Mouse (Mus musculus) stomach, embryonic 16.5 days (tissue): ENCODE measurements at regions not wholly inside any gene's neighbourhood (a gene's known extent, or its start where the extent isn't known, plus 50 kb on each side); places are given as distances from the start of the nearest gene placed in this dataset.

Experiments used
- ATAC-seq: fragments of 200-750 bp; cut with Nextera tagmentation; 2 replicates; pipeline ENCODE4 v1.8.0; 2017; ENCODE audit warnings: moderate number of reproducible peaks, moderate TSS enrichment; ENCODE audit not compliant: insufficient read depth, low FRiP score
- H3K27ac ChIP-seq: fragments of 300-500 bp; sonication (generic); 2 replicates; pipeline ENCODE4 v1.5.1; 2014; ENCODE audit warnings: low read length
- H3K27me3 ChIP-seq: fragments of 300-500 bp; sonication (generic); 2 replicates; pipeline ENCODE4 v1.6.1; 2014; ENCODE audit warnings: low read length, control low read depth, mixed read lengths; ENCODE audit not compliant: control insufficient read depth, insufficient read depth
- H3K36me3 ChIP-seq: fragments of 300-500 bp; sonication (generic); 2 replicates; pipeline ENCODE4 v1.6.1; 2014; ENCODE audit warnings: low read length; ENCODE audit not compliant: control insufficient read depth, insufficient read depth
- H3K4me1 ChIP-seq: fragments of 300-500 bp; sonication (generic); 2 replicates; pipeline ENCODE4 v1.6.1; 2014; ENCODE audit warnings: low read length, control low read depth, mixed read lengths; ENCODE audit not compliant: control insufficient read depth, insufficient read depth
- H3K4me2 ChIP-seq: fragments of 300-500 bp; sonication (generic); 2 replicates; pipeline ENCODE4 v1.6.1; 2014; ENCODE audit warnings: low read depth, low read length, mixed read lengths
- H3K4me3 ChIP-seq: fragments of 300-500 bp; sonication (generic); replicated peaks from 2 replicates; pipeline ENCODE4 v1.5.1; 2014; ENCODE audit warnings: mild to moderate bottlenecking, low read length
- H3K9ac ChIP-seq: fragments of 300-500 bp; sonication (generic); 2 replicates; pipeline ENCODE4 v1.6.1; 2014; ENCODE audit warnings: low read length
- H3K9me3 ChIP-seq: fragments of 300-500 bp; sonication (generic); replicated peaks from 2 replicates; pipeline ENCODE4 v1.6.1; 2016; ENCODE audit warnings: low read length, control low read depth; ENCODE audit not compliant: control insufficient read depth
- WGBS: fragments of 180-500 bp; shearing (Covaris S2); extraction: QIAGEN DNeasy Blood & Tissue Kit; methylation state at CpG from one replicate; pipeline ENCODE4 v1.1.7; 2014; 5-methylcytosine and 5-hydroxymethylcytosine counted together

- Histone ChIP-seq H3K36me3 (no peaks in the 10 kb centered on the region), H3K4me2 (no peak overlapping the region), H3K9ac (no peak overlapping the region), H3K4me3 (no peak overlapping the region), H3K27me3 (no peaks in the 10 kb centered on the region), H3K4me1 (no peaks in the 10 kb centered on the region), H3K9me3 (no peaks in the 10 kb centered on the region), H3K27ac (no peak overlapping the region)
- 71% methylated on average over 6 of the region's 6 CpGs for WGBS
- ATAC-seq, result no peak
Measured at GRCm38 (mm10) chr7:136754821-136755220, 139.6 kb upstream of the Mgmt start.

GRCm38 (mm10) chr7:136765026-136765425, 129.4 kb upstream of the Mgmt start:
- Histone ChIP-seq H3K4me3 (no peak overlapping the region), H3K4me2 (no peak overlapping the region), H3K4me1 (no peaks in the 10 kb centered on the region; the same call in 1 of the 2 replicates), H3K9ac (no peak overlapping the region), H3K36me3 (no peaks in the 10 kb centered on the region), H3K9me3 (no peaks in the 10 kb centered on the region), H3K27ac (no peak overlapping the region), H3K27me3 (no peaks in the 10 kb centered on the region)
- ATAC-seq, result no peak
- WGBS, result 44% methylated on average over 7 of the region's 7 CpGs

GRCm38 (mm10) chr7:136767231-136767630, 127.2 kb upstream of the Mgmt start:
- Histone ChIP-seq H3K27ac (no peak overlapping the region), H3K9me3 (no peaks in the 10 kb centered on the region), H3K9ac (no peak overlapping the region), H3K4me1 (no peaks in the 10 kb centered on the region; the same call in 1 of the 2 replicates), H3K36me3 (no peaks in the 10 kb centered on the region), H3K4me2 (no peak overlapping the region), H3K4me3 (no peak overlapping the region), H3K27me3 (no peaks in the 10 kb centered on the region)
- no peak for ATAC-seq
- 71% methylated on average over 9 of the region's 9 CpGs for WGBS

GRCm38 (mm10) chr7:136780708-136781107, 113.7 kb upstream of the Mgmt start:
- Histone ChIP-seq H3K9me3 (no peaks in the 10 kb centered on the region), H3K36me3 (no peaks in the 10 kb centered on the region), H3K27ac (no peak overlapping the region), H3K4me3 (no peak overlapping the region), H3K9ac (no peak overlapping the region), H3K4me1 (no peaks in the 10 kb centered on the region), H3K4me2 (no peak overlapping the region), H3K27me3 (no peaks in the 10 kb centered on the region)
- 87% methylated on average over 11 of the region's 11 CpGs for WGBS
- no peak for ATAC-seq

GRCm38 (mm10) chr7:136791162-136791561, 103.3 kb upstream of the Mgmt start:
- Histone ChIP-seq H3K36me3 (no peaks in the 10 kb centered on the region), H3K27me3 (no peaks in the 10 kb centered on the region), H3K9me3 (no peaks in the 10 kb centered on the region), H3K27ac (no peak overlapping the region), H3K4me3 (no peak overlapping the region), H3K9ac (no peak overlapping the region), H3K4me2 (no peak overlapping the region), H3K4me1 (0 out of 2 replicates have a peak, but pooled peaks cover 6% of the 10 kb centered on the region)
- ATAC-seq, result no peak
- WGBS, result 68% methylated on average over 2 of the region's 2 CpGs

GRCm38 (mm10) chr7:136792131-136792530, 102.3 kb upstream of the Mgmt start:
- Histone ChIP-seq H3K9me3 (no peaks in the 10 kb centered on the region), H3K36me3 (no peaks in the 10 kb centered on the region), H3K27ac (no peak overlapping the region), H3K27me3 (no peaks in the 10 kb centered on the region), H3K9ac (no peak overlapping the region), H3K4me2 (no peak overlapping the region), H3K4me3 (no peak overlapping the region), H3K4me1 (peaks cover 9% of the 10 kb centered on the region)
- no peak for ATAC-seq
- WGBS, result 72% methylated on average over 5 of the region's 5 CpGs

DNA sequence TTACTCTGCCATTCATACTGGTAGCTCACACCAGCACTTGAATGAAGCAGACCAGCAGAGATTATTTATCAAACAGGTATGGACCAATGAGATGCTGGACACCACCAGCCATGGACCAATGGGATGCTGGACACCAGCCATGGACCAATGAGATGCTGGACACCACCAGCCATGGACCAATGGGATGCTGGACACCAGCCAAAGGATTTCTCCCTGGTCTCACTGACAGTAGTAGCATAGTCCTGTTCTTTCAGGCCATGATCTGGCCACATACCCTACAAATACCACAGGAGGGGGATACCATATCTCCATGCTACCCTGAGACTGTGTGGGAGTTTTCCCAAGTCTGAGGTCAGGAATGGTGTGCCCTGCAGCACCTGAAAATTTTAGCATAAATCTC, 98.0 kb upstream of the Mgmt start:
- no peak overlapping the region for H3K27ac ChIP-seq
- H3K4me1 ChIP-seq, result peaks cover 15% of the 10 kb centered on the region
- H3K4me2 ChIP-seq, result no peak overlapping the region
- H3K27me3 ChIP-seq, result no peaks in the 10 kb centered on the region
- ATAC-seq, result no peak
- no peak overlapping the region for H3K4me3 ChIP-seq
- H3K9ac ChIP-seq, result no peak overlapping the region
- H3K9me3 ChIP-seq, result no peaks in the 10 kb centered on the region
- H3K36me3 ChIP-seq, result no peaks in the 10 kb centered on the region

- peak; percentile 90 for ATAC-seq
- H3K27me3 ChIP-seq, result no peaks in the 10 kb centered on the region
- H3K4me3 ChIP-seq, result no peak overlapping the region
- H3K4me2 ChIP-seq, result no peak overlapping the region
- H3K4me1 ChIP-seq, result peaks cover 15% of the 10 kb centered on the region
- no peaks in the 10 kb centered on the region for H3K36me3 ChIP-seq
- WGBS, result 32% methylated on average over 11 of the region's 11 CpGs
- H3K9ac ChIP-seq, result no peak overlapping the region
- no peaks in the 10 kb centered on the region for H3K9me3 ChIP-seq
- peak overlapping the region; percentile 51 for H3K27ac ChIP-seq
Measured at GRCm38 (mm10) chr7:136797780-136798435, 96.5 kb upstream of the Mgmt start.

GRCm38 (mm10) chr7:136798605-136799004, 95.8 kb upstream of the Mgmt start:
- Histone ChIP-seq H3K4me1 (peaks cover 15% of the 10 kb centered on the region), H3K27me3 (no peaks in the 10 kb centered on the region), H3K9ac (no peak overlapping the region), H3K4me2 (no peak overlapping the region), H3K36me3 (no peaks in the 10 kb centered on the region), H3K27ac (no peak overlapping the region), H3K4me3 (no peak overlapping the region), H3K9me3 (no peaks in the 10 kb centered on the region)
- WGBS, result 70% methylated on average over 3 of the region's 3 CpGs
- ATAC-seq, result no peak
